Mouse (Mus musculus) large intestine, adult 2 months (tissue): ENCODE measurements around the gene Ap3s2. TPM values are rescaled to one million over a fixed set of nuclear protein-coding genes. Genes with fewer than 3 reads are reported as not detected.
A peak's percentile ranks its signal among the peaks of the same experiment; 100 is the strongest.

Source experiments
- DNase-seq: peaks from one replicate; pipeline ENCODE4 v3.0.0-alpha.2; 2012; ENCODE audit warnings: low read depth, low spot score
- WGBS: fragments of 180-500 bp; shearing (Covaris S2); methylation state at CpG from one replicate; pipeline ENCODE4 v1.1.7; 2018; 5-methylcytosine and 5-hydroxymethylcytosine counted together
- polyA plus RNA-seq: library from polyadenylated mRNA; depleted of rRNA; stranded (reverse); fragments of >200 nt; gene quantifications from 2 replicates; pipeline ENCODE4 v1.2.3, GENCODE M21; 2012; rRNA removed

Ap3s2 gene
- 12.4 and 14.3 TPM in 2 replicates for polyA plus RNA-seq

- under 1% methylated on average over 34 of the region's 34 CpGs for WGBS
- DNase-seq = peak; percentile 82
Measured at GRCm38 (mm10) chr7:79920344-79920983, at the start of gene Ap3s2. Ap3s2 (minus strand) TSS chr7:79920649.

DNA sequence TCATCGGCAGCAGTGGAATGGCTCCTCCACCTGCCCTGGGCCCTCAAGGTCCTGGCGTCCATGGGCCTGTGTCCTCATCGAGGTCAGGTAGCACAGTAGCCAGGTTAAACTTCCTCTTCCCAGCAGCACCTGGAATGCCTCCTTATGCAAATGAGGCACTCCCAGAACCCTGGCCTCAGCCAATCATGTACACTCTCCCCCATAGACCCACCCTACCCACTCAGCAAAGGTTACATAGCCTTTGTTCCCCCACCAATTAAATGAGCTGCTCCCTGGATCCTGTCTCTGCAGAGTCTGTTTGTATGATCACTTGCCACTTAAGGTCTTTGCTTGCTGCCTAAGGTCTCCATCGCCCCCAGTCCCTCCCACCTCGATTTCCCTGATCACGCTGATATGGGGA is 47.9 kb upstream of the Ap3s2 start:
- DNase-seq = no peak
- WGBS = 78% methylated on average over 6 of the region's 6 CpGs

GRCm38 (mm10) chr7:79961600-79961999 is 41.2 kb upstream of the Ap3s2 start:
- no peak for DNase-seq
- 69% methylated on average over 1 of the region's 1 CpGs for WGBS

DNA sequence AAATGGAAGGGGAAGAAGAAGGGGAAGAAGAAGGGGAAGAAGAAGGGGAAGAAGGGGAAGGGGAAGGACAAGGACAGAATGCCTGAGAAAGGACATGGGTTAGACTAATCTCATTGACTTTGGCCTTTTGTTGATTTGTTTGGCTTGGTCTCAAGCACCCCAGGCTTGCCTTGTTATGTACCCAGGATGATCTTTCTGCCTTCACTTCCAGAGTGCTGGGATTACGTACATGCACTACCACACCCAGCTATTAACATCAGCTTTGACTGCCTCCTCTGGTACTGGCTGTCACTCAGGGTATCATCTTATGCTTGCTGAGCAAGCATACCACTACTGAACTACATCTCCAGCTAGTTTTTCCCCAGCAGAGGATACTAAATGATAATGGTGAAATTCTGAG is 35.7 kb upstream of the Ap3s2 start:
- WGBS = 74% methylated on average over 1 of the region's 1 CpGs
- DNase-seq = no peak

DNA sequence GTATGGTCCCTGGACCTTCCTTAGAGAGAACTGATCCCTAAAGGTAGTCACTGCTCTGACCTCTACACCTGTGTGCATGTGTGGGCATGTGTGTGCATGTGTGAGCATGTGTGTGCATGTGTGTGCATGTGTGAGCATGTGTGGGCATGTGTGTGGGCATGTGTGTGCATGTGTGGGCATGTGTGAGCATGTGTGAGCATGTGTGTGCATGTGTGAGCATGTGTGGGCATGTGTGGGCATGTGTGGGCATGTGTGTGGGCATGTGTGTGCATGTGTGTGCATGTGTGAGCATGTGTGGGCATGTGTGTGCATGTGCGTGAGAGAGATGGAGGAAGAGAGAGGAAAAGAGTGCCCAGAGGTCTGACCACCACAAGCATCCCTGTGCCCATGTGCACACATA is 34.4 kb upstream of the Ap3s2 start:
- no peak for DNase-seq
- 96% methylated on average over 1 of the region's 1 CpGs for WGBS

GRCm38 (mm10) chr7:79951038-79951437 is 30.6 kb upstream of the Ap3s2 start:
- WGBS = 85% methylated on average over 3 of the region's 3 CpGs

GRCm38 (mm10) chr7:79950236-79950635 is 29.8 kb upstream of the Ap3s2 start:
- WGBS = 61% methylated on average over 6 of the region's 6 CpGs
- DNase-seq = no peak

More at GRCm38 (mm10) chr7:79951038-79951437, 30.6 kb upstream of the Ap3s2 start:
- DNase-seq = no peak

DNA sequence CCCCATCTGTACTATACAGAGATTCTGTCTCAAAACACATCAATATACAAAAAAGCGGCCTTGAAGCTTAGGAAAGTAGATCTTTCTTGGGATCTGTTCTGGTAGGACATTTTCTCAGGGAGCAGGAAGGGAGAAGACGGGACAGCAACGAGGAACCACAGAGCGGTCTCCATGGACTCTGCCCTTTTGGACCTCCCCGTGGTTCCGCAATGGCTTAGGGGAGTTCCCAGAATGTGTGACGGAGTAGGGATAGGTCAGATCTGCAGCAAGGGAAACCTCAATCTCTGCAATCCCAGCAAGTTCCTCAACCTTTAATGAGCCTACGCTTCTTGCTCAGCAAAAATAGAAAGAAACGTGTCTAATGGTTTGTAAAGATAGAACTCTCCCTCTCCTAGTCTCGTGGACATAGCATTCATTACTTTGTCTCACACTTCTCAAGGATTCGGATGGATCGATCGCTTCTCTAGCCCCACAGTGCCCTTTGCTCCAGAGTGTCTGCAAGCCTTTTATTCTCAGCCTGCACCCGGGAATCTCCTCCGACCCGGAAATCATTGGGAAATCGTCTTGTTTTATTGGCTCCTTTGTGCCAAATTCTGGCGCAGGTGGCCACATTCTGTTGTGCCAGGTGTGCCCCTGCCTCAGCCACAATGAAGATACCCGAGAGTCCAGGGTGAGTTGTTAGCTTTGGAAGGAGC is 15.2 kb upstream of the Ap3s2 start:
- DNase-seq = peak; percentile 85

DNA sequence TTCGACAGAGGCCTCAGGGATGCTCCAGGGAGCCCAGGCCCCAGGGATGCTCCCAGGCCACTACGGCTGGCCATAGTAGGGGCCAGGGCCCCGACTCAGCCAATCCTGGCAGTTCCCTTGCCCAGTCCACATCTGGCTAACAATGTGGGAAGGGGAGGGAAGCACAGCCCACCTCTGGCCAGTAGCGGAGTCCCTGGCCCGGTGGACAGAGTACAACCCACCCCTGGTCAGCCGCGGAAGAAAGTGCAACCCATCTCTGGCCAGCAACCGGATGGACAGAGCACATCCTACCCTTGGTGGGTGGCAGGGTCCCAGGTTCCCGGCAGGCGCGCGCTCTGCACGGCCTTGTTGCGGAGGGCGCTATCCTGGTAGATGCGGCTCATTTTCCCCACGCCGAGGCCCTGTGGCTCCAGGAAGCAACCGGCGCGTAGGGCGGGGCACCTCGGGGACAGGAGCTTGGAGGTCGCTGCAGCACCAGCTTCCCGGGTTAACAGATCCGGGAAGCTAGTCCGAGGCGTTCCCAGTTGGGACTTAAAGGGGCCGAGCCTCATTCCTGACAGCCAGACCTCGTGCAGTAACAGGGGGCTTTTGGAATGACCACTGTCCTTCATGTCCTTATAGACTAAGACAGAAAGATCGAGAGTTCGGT is 14.5 kb upstream of the Ap3s2 start, which contains the start of gene Arpin:
Gene Arpin (minus strand): TSS at position 498 of the 649 bp plus-strand sequence.
- peak; percentile 62 for DNase-seq
- WGBS = 2% methylated on average over 32 of the region's 32 CpGs

More for the DNA sequence above, 15.2 kb upstream of the Ap3s2 start:
- WGBS = 3% methylated on average over 19 of the region's 19 CpGs

DNA sequence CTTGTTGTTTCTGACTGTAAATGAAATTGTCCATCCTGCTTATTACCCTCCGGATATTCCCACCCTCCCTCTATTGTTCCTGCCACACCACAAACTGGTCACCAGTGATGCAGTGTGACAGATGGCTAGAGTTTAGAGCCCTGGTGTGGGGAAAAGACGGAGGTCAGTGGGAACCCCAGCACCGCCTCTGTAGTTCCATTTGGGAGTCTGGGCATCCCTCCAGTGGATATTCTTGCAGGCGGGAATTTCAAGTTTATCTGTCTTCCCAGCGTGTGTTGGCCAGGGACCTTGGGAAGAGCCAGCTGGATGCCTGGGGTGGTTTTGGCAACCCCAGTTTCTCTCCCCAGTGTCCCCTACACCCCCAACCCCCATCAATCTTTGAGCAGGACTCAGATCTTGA is 14.0 kb upstream of the Ap3s2 start:
- DNase-seq = peak; percentile 21
- 4% methylated on average over 5 of the region's 5 CpGs for WGBS

DNA sequence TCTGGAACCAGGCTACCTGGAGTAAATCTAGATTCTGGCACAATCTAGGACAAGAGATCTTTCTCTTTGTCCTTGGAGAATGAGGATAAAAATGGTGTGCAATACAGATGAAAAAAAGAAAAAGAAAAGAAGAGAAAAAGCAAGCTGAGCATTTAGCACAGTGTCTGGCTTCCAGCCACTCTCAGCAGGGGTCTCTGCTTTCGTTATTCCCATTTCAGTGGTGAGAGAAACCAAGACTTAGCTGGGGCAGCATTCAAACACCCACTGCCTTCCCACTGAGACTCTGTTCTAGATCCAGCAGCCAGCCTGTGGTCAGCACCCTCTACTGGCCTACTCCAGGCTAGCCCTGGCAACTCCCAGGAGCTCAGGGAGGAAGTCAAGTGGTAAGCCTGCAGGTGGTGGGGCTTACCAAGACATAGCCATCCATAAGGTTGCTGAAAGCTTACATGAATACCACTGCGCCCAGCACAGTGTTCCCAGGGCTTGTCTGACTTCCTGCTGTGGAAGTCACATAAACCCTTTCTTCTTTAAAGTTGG is 8.1 kb upstream of the Ap3s2 start:
- 94% methylated on average over 2 of the region's 2 CpGs for WGBS
- no peak for DNase-seq

- DNase-seq = no peak
- 51% methylated on average over 3 of the region's 3 CpGs for WGBS
Measured at GRCm38 (mm10) chr7:79914556-79914955, 5.9 kb downstream of the Ap3s2 start.

DNA sequence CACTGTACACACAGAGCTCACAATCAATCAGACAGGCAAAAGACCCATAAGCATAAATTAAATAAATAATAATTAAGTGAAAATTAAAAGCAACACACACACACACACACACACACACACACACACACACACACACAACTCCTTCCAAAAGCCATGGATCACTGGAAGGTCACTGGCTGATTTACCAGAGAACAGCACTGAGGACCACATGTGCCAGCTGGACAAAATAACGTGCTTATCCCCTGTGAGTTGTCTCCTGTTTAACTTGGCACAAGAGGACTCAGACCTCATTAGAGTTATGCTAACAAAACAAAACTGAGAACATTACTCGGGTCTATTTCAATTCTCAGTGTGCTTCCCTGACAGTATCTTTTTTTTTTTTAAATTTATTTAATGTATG is 13.1 kb downstream of the Ap3s2 start:
- WGBS = 24% methylated on average over 2 of the region's 2 CpGs
- no peak for DNase-seq

DNA sequence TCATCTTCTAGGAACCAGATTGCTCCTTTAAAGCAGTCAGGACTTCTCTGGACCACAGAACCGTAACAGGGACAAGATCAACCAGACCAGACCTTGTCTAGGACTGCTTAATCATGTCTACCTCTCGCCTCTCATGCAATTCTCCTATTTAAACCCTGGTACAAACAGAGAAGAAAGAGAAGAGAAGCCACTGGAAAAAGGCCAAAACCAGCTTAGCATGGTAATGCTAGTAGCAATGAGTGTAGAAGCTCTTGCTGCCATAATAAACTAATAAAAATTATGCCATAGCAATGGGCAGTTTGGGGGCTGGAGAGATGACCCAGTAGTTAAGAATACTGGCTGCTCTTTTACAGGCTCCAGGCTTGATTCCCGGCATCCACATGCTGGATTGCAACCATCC is 13.5 kb downstream of the Ap3s2 start:
- WGBS = 92% methylated on average over 3 of the region's 3 CpGs
- no peak for DNase-seq

- 95% methylated on average over 4 of the region's 4 CpGs for WGBS
- no peak for DNase-seq
Measured at GRCm38 (mm10) chr7:79905193-79905592, 15.3 kb downstream of the Ap3s2 start.

DNA sequence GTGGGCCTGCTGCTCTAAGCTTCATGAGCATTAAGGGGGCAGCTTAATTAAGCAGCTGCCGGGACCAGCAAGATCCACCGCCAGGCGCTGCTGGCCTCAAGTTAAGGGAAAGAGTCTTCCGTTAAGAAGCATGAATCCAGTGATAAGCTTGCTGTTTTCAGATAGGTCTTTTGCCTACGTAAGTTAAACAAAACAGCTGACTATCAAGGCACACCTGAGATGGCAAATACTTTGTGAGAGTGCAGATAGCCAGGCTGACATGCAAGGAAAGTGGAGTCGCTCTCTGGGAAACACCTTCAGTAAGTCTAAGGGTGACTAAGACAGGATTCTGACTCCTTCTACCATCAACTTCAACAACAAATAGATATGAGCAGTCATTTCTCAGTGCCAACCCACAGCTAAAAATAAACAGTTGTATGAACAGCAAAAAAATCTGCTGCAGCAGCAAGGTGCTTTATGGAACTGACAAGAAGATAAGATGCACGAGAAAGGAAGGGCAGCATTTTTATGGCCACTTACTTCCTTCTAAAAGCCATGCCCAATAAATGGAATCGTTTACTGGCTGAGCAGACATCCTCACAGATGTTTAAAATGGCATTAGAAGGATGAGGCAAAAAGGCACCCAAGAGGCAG is 17.2 kb downstream of the Ap3s2 start:
- WGBS = 57% methylated on average over 8 of the region's 8 CpGs

DNA sequence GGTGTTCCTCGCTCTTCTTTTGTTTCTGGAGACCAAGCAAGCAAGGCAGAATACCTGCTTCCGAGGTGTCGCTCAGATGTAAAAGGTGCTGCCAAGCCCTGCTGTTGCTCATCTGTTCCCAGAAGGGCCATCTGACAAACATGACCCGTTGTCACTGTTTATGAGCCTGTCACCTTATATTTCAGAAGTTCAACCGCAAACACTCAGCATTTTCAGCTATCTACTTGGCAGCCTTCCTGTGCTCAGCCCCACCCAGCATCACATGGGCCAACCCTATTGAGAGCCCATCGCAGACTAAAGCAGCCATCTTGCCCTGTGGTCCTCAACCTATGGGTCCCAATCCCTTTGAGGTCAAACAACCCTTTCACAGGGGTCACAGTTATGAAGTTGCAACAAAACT is 19.7 kb downstream of the Ap3s2 start:
- no peak for DNase-seq
- 45% methylated on average over 6 of the region's 6 CpGs for WGBS

More for the DNA sequence above, 17.2 kb downstream of the Ap3s2 start:
- no peak for DNase-seq

DNA sequence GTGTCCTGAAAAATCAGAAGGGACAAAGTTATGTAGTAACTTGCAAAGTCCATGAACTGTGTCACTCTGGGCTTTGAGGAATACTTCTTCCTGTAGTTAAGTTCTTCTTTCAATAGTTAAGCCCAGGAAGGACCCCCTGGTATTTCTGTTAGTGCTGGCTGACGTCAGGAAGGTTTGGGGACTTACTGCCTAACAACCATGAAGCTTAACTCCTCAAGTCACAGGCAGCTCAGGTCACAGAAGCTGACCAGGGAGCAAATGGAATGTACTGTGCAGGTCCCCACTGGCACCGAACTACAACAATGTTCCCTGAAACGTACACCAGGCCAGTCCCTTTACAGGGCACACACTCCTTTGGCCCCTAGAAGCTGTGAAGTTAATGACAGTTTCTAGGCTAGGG is 25.2 kb downstream of the Ap3s2 start:
- 53% methylated on average over 3 of the region's 3 CpGs for WGBS
- DNase-seq = no peak

- no peak for DNase-seq
- WGBS = 73% methylated on average over 1 of the region's 1 CpGs
Measured at GRCm38 (mm10) chr7:79894790-79895189, 25.7 kb downstream of the Ap3s2 start.
